Mouse (Mus musculus) kidney, embryonic 15.5 days (tissue): Measurements from ENCODE around the gene Cd164l2. TPM values are rescaled to one million over a fixed set of nuclear protein-coding genes. Genes with fewer than 3 reads are reported as not detected.

Source experiments
- ATAC-seq: fragments of 200-750 bp; cut with Nextera tagmentation; replicated peaks from 2 replicates; pipeline ENCODE4 v1.8.0; 2017; ENCODE audit warnings: moderate TSS enrichment; ENCODE audit not compliant: low FRiP score
- H3K27ac ChIP-seq: fragments of 300-500 bp; sonication (generic); 2 replicates; pipeline ENCODE4 v1.5.1; 2015; ENCODE audit warnings: mild to moderate bottlenecking, inconsistent platforms
- H3K27me3 ChIP-seq: fragments of 300-500 bp; sonication (generic); 2 replicates; pipeline ENCODE4 v1.6.1; 2015; ENCODE audit warnings: inconsistent platforms
- H3K36me3 ChIP-seq: fragments of 300-500 bp; sonication (generic); 2 replicates; pipeline ENCODE4 v1.6.1; 2015; ENCODE audit warnings: inconsistent platforms
- H3K4me1 ChIP-seq: fragments of 300-500 bp; sonication (generic); 2 replicates; pipeline ENCODE4 v1.6.1; 2015; ENCODE audit warnings: inconsistent platforms
- H3K4me2 ChIP-seq: fragments of 300-500 bp; sonication (generic); 2 replicates; pipeline ENCODE4 v1.6.1; 2015; ENCODE audit warnings: moderate library complexity, mild to moderate bottlenecking, inconsistent platforms
- H3K4me3 ChIP-seq: fragments of 300-500 bp; sonication (generic); replicated peaks from 2 replicates; pipeline ENCODE4 v1.5.1; 2015; ENCODE audit warnings: mild to moderate bottlenecking, inconsistent platforms
- H3K9ac ChIP-seq: fragments of 300-500 bp; sonication (generic); 2 replicates; pipeline ENCODE4 v1.6.1; 2015; ENCODE audit warnings: mild to moderate bottlenecking, inconsistent platforms
- H3K9me3 ChIP-seq: fragments of 300-500 bp; sonication (generic); replicated peaks from 2 replicates; pipeline ENCODE4 v1.6.1; 2016; ENCODE audit warnings: inconsistent platforms
- WGBS: fragments of 180-500 bp; shearing (Covaris S2); methylation state at CpG from one replicate; pipeline ENCODE4 v1.1.7; 2015; ENCODE audit warnings: mixed read lengths; 5-methylcytosine and 5-hydroxymethylcytosine counted together
- polyA plus RNA-seq: library from polyadenylated mRNA; unstranded; fragments of >200 nt; fragmentation: Nextera tagmentation; extraction: Ambion mirVana; gene quantifications from 2 replicates; pipeline ENCODE4 v1.2.1, GENCODE M21; 2015

The Cd164l2 gene
- polyA plus RNA-seq, 1 experiment from 2014 or later, result 8.2 TPM

DNA sequence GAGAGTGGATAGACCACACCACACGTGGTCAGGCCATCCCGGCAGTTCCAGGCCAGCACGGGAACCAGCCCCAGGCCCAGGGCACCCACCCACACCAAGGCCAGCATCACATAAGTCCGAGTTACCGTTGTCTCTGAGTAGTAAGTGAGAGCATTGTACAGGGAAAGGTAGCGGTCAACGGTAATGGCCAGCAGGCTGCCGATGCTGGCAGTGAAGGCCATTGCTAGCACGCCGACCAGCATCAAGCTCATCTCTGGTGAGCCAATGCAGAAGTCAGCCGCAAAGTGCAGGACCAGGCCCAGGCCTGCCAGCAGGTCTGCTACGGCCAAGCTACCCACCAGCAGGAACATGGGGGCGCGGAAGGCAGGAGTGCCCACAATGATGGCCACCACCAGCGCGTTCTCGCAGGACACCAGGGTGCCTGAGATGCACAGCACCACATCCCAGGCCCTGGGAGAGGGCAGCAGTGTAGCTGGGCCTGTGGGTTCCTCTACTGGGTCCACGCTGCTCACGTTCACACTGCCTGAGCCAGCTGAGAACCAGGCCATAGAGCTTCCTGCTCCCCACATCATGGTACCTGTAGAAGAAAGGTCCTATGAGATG lies 1.0 kb upstream of the Cd164l2 start:
- H3K4me3 ChIP-seq, result no peak overlapping the region
- peaks cover 45% of the 10 kb centered on the region for H3K27me3 ChIP-seq
- no peak overlapping the region for H3K9ac ChIP-seq
- H3K27ac ChIP-seq, result no peak overlapping the region
- 95% methylated on average over 19 of the region's 19 CpGs for WGBS
- peaks cover 26% of the 10 kb centered on the region for H3K4me1 ChIP-seq
- no peaks in the 10 kb centered on the region for H3K9me3 ChIP-seq
- no peak for ATAC-seq
- no peaks in the 10 kb centered on the region for H3K36me3 ChIP-seq
- no peak overlapping the region for H3K4me2 ChIP-seq

DNA sequence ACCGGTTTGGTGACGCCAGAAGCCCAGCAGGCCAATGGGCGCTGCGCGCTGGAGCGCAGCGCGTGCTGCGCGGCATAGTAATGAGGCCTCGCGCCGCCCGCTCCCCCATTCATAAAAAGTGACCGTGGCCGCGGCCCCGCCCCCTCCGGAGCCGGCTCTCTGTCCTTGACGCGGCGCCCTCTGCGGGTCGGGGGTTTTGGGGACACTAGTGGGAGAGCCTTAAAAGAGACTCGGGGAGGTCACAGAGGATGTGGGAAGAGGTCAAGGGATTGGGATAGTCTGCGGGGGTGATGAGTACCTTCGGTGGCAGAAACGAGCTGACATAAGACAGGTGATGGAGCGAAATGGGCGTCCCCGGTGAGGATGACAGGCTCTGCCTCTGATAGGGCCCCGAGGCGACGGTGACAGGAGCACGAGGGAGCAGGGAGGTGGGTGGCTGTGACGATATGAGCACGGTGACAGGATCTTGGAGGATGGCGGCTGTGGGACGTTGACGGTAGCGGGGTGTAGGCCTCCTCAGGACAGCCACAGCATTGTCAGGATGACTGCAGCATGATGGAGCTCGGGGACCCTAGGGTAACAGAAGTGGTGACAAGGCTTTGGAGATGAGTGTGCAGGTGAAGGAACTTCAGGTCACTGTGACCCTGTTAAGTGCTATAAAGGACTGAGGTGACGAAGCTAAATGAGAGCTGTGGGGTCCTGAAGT lies 784 bp downstream of the Cd164l2 start:
- Histone ChIP-seq H3K9ac (peak overlapping the region; percentile 52), H3K4me2 (peak overlapping the region; percentile 98), H3K36me3 (no peaks in the 10 kb centered on the region), H3K9me3 (no peaks in the 10 kb centered on the region), H3K27ac (no peak overlapping the region), H3K27me3 (peaks cover 45% of the 10 kb centered on the region), H3K4me3 (peak overlapping the region; percentile 58), H3K4me1 (peaks cover 29% of the 10 kb centered on the region)
- peak; percentile 78 for ATAC-seq
- WGBS, result under 1% methylated on average over 44 of the region's 44 CpGs

DNA sequence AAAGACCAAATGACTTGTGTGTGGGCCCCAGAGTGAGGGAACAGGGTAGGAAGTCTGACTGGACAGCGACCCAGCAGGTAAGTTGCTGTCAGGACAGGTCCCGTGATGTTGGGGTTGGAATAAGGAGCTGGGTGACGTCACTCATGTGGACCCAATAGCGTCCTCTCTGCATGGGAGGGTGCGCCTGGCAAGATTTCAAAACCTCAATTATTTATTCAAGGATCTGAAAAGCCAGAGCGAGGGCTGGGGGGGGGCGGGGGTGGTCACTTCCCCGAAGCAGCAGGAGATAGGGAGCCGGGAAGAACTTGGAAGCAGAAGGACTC lies 1.3 kb downstream of the Cd164l2 start:
- 2% methylated on average over 9 of the region's 9 CpGs for WGBS
- peak overlapping the region; percentile 58 for H3K4me3 ChIP-seq

DNA sequence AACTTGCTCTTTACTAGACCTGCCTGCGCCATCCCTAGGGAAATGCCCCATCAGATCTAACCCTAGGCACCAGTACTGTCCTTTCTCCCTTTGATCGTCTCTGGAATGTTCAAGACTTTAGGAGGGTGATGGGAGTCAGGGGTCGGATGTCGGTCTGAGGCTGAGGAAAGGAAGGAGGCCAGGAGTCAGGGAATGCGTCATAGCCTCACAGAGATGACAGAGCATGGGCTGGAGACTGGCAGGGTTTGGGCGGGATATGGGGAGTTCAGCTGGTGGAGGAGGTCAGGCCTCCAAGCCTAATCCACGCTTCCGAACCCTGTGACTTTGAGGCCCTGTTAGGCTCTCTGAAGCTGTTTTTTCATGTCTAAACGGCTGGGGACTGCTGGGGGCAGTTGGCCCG lies 1.7 kb downstream of the Cd164l2 start:
- no peak overlapping the region for H3K27ac ChIP-seq
- no peaks in the 10 kb centered on the region for H3K36me3 ChIP-seq
- peak overlapping the region; percentile 58 for H3K4me3 ChIP-seq
- peaks cover 32% of the 10 kb centered on the region for H3K4me1 ChIP-seq
- H3K9me3 ChIP-seq, result no peaks in the 10 kb centered on the region
- H3K9ac ChIP-seq, result no peak overlapping the region
- H3K27me3 ChIP-seq, result peaks cover 49% of the 10 kb centered on the region
- ATAC-seq, result no peak
- WGBS, result 10% methylated on average over 10 of the region's 10 CpGs
- H3K4me2 ChIP-seq, result peak overlapping the region; percentile 98

More for the DNA sequence above, 1.3 kb downstream of the Cd164l2 start:
- Histone ChIP-seq H3K4me1 (peaks cover 32% of the 10 kb centered on the region), H3K9me3 (no peaks in the 10 kb centered on the region), H3K4me2 (peak overlapping the region; percentile 98), H3K27ac (no peak overlapping the region), H3K36me3 (no peaks in the 10 kb centered on the region), H3K27me3 (peaks cover 48% of the 10 kb centered on the region), H3K9ac (no peak overlapping the region)
- no peak for ATAC-seq

DNA sequence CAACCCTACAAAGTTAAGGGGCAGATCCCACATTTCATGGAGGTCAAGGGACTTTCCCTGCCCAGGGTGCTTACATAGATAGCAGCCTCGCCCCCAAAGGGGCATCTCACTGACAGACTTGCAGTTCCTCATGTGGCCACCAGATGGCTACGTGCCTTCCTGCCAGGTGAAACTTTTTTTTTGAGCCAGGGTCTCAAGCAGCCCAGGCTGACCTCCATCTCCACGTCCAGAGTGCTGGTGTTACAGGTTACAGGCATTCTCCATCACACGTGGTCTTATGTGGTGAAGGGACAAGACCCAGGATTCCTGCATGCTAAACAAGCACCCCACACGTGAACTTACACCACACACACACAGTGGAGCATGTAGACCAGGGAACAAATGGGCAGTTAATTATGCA lies 5.7 kb downstream of the Cd164l2 start:
- H3K27me3 ChIP-seq, result peaks cover 39% of the 10 kb centered on the region
- no peak overlapping the region for H3K9ac ChIP-seq
- peaks cover 37% of the 10 kb centered on the region for H3K4me1 ChIP-seq
- no peak overlapping the region; the same call in 1 of the 2 replicates for H3K4me3 ChIP-seq
- WGBS, result 3% methylated on average over 5 of the region's 5 CpGs
- no peaks in the 10 kb centered on the region for H3K9me3 ChIP-seq
- H3K36me3 ChIP-seq, result no peaks in the 10 kb centered on the region
- H3K4me2 ChIP-seq, result no peak overlapping the region
- ATAC-seq, result no peak
- H3K27ac ChIP-seq, result no peak overlapping the region

DNA sequence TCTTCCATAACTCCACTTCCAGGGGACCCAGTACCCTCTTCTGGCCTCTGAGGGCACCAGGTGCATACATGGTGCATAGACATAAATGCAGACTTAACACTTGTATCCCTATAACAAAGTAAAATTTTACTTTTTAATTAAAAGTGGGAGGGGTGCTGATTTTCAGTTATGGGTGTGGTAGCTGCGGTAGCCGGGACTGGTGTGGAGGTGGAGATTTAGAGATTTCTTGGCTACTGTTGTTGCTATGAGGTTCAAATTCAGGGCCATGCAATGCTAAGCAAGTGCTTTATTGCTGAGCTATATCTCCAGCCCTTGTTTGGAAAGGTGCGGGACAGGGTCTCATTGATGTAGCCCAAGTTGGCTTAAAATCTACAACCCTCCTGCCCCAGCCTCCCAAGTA lies 6.8 kb downstream of the Cd164l2 start:
- H3K4me2 ChIP-seq, result no peak overlapping the region
- 86% methylated on average over 3 of the region's 3 CpGs for WGBS

DNA sequence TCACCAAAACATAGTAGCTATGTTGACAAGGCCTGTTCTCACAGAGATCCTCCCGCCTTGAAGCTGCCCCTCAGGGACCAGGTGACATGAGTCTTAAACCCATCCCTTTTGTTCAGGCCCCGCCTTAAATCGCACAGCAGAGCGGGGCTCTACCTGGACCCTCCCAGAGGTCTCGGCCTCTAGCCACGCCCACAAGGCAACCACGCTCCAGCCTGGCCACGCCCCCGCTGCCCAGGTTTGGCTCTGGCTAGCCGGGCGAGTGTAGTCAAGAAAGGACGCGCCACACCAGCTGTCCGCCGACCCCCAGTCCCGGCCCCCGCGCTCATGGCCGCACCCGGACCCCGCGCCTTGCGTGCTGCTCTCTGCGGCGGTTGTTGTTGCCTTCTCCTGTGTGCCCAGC lies 8.7 kb downstream of the Cd164l2 start:
- 3% methylated on average over 25 of the region's 25 CpGs for WGBS
- ATAC-seq, result peak; percentile 74
- Histone ChIP-seq H3K4me2 (peak overlapping the region; percentile 64), H3K4me3 (peak overlapping the region; percentile 36), H3K9ac (peak overlapping the region; percentile 31), H3K9me3 (no peaks in the 10 kb centered on the region), H3K4me1 (peaks cover 32% of the 10 kb centered on the region), H3K27me3 (peaks cover 20% of the 10 kb centered on the region; the same call in 1 of the 2 replicates), H3K27ac (peak overlapping the region; percentile 24; the same call in 1 of the 2 replicates), H3K36me3 (no peaks in the 10 kb centered on the region)

More for the DNA sequence above, 6.8 kb downstream of the Cd164l2 start:
- peaks cover 32% of the 10 kb centered on the region for H3K4me1 ChIP-seq
- no peaks in the 10 kb centered on the region for H3K36me3 ChIP-seq
- no peak overlapping the region for H3K4me3 ChIP-seq
- no peak overlapping the region for H3K27ac ChIP-seq
- ATAC-seq, result no peak
- no peak overlapping the region for H3K9ac ChIP-seq
- H3K27me3 ChIP-seq, result peaks cover 28% of the 10 kb centered on the region
- no peaks in the 10 kb centered on the region for H3K9me3 ChIP-seq

DNA sequence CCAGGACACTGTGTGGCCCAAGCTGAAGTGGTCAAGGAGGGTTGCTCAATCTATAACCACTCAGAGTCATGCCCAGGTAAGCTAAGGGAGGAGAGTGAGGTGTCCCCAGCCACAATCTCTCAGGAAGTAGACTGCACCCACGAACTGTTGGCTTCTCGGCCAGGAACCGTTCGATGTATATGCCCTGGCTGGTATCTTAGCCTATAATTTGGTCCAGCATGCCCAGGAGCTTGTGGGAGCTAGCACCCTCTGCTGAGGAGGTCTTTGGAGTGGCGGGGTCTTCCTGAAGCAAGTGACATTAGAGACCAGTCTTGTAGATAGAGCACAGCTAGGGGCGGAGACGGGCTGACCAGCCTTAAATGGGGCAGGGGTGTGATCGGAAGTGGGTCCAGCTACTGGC lies 9.8 kb downstream of the Cd164l2 start:
- H3K4me2 ChIP-seq, result peak overlapping the region; percentile 64; the same call in 1 of the 2 replicates
- no peak overlapping the region for H3K27ac ChIP-seq
- peaks cover 20% of the 10 kb centered on the region; the same call in 1 of the 2 replicates for H3K27me3 ChIP-seq
- H3K36me3 ChIP-seq, result no peaks in the 10 kb centered on the region
- H3K4me3 ChIP-seq, result no peak overlapping the region
- H3K9me3 ChIP-seq, result no peaks in the 10 kb centered on the region
- WGBS, result 84% methylated on average over 8 of the region's 8 CpGs
- H3K9ac ChIP-seq, result no peak overlapping the region
- peaks cover 37% of the 10 kb centered on the region for H3K4me1 ChIP-seq
- ATAC-seq, result no peak

DNA sequence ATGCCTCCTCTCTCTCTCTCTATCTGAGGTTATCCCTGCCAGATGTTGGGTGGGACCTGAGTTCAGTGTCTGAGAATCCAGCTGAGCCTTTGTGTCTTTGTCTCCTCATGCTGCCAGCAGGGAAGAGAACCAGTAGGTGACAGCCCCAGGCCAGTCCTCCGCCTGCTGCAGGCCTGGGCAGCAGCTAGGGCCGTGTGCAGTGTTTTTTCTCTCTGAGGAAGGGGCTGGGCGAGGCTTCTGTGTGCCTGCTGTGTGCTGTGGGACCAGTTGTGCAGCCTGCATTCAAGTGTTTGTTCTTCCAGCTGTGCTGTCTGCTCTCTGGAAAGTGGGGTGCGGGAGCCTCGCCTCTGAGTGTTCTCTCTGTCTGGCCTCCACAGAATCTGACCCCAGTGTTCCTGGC lies 11.9 kb downstream of the Cd164l2 start:
- Histone ChIP-seq H3K27ac (no peak overlapping the region), H3K36me3 (no peaks in the 10 kb centered on the region), H3K4me3 (no peak overlapping the region), H3K4me2 (no peak overlapping the region), H3K27me3 (peaks cover 16% of the 10 kb centered on the region; the same call in 1 of the 2 replicates), H3K9me3 (no peaks in the 10 kb centered on the region), H3K4me1 (peaks cover 35% of the 10 kb centered on the region), H3K9ac (no peak overlapping the region)
- 66% methylated on average over 5 of the region's 5 CpGs for WGBS
- no peak for ATAC-seq

DNA sequence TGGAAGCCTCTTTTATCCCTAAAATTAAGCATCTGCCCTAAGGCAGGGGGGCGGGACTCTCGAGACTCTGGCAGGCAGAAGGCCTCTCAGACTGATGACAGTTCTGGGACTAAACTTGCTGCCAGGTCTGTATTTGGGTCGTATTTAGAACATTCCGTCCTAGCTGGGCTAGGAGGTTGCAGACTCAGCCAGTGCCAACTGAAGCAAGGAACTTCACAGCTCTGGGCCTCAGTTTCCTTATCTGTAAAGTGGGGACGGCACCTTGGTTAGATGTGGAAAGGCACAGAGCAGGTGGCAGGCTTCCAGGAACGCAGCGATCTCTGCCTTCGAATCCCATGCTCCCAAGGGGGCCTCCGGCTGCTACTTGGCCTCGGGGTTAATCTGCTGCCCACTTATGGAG lies 14.1 kb downstream of the Cd164l2 start:
- Histone ChIP-seq H3K27me3 (peaks cover 7% of the 10 kb centered on the region; the same call in 1 of the 2 replicates), H3K4me3 (no peak overlapping the region), H3K27ac (no peak overlapping the region; the same call in 1 of the 2 replicates), H3K4me1 (peaks cover 27% of the 10 kb centered on the region), H3K9ac (no peak overlapping the region), H3K9me3 (no peaks in the 10 kb centered on the region), H3K36me3 (no peaks in the 10 kb centered on the region), H3K4me2 (no peak overlapping the region)
- no peak for ATAC-seq
- 63% methylated on average over 10 of the region's 10 CpGs for WGBS

DNA sequence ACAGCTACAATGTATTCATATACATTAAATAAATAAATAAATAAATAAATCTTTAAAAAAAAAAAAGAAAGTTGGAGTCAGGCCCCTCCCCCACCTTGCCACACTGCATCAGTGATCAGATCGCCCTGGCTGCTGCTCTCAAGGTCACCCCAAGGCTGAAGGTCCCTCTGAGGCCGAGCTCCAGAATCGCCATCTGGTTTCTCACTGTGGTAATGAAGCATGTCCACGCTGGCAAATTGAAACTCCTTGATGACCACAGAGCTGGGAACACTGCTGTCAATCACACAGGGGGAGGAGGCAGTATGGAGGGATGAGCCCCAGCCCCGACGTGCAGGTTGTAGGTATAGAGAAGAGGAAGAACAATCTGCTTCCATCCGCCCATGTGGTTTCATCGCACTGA lies 15.7 kb downstream of the Cd164l2 start:
- no peaks in the 10 kb centered on the region for H3K27me3 ChIP-seq
- H3K9me3 ChIP-seq, result no peaks in the 10 kb centered on the region
- H3K4me1 ChIP-seq, result peaks cover 15% of the 10 kb centered on the region
- WGBS, result 48% methylated on average over 8 of the region's 8 CpGs
- H3K4me3 ChIP-seq, result no peak overlapping the region
- no peak overlapping the region for H3K9ac ChIP-seq
- no peak overlapping the region for H3K4me2 ChIP-seq
- H3K36me3 ChIP-seq, result no peaks in the 10 kb centered on the region
- H3K27ac ChIP-seq, result no peak overlapping the region
- no peak for ATAC-seq

DNA sequence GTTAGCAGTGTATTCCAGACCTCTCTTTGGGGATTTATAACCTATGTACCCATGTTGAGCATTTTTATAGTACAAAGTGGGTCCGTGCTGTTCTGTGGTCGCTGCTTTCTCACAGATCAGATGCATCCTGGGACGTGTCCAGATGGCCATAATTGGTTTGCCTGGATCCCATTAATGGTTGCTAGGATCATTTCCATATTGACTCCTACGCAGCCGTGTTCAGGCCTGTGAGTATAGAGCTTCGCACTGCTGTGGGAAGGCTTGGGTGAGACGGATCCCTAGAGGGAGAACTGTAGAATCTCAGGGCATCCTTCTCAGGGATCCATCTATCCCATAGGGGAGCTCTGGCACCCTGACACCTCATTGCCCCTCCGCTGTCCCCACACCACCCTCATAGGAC lies 17.7 kb downstream of the Cd164l2 start:
- no peak overlapping the region for H3K27ac ChIP-seq
- H3K4me1 ChIP-seq, result peaks cover 9% of the 10 kb centered on the region; the same call in 1 of the 2 replicates
- no peak for ATAC-seq
- no peak overlapping the region for H3K4me3 ChIP-seq
- no peaks in the 10 kb centered on the region for H3K27me3 ChIP-seq
- H3K9ac ChIP-seq, result no peak overlapping the region
- no peaks in the 10 kb centered on the region for H3K9me3 ChIP-seq
- H3K4me2 ChIP-seq, result no peak overlapping the region
- no peaks in the 10 kb centered on the region for H3K36me3 ChIP-seq
- WGBS, result 75% methylated on average over 8 of the region's 8 CpGs
